Mouse (Mus musculus): ENCODE data around the gene Calm2. TPM values are rescaled to one million over a fixed set of nuclear protein-coding genes. Genes with fewer than 3 reads are reported as not detected.
A peak's percentile ranks its signal among the peaks of the same experiment; 100 is the strongest.

The Calm2 gene
- polyA plus RNA-seq, 1 experiment from 2014 or later = 850 TPM

- no peak for ATAC-seq (ENCODE audit: insufficient number of reproducible peaks, insufficient read depth, low FRiP score, low TSS enrichment, low read depth)
Observed at GRCm38 (mm10) chr17:87403462-87403861, 43.3 kb downstream of the Calm2 start.

DNA sequence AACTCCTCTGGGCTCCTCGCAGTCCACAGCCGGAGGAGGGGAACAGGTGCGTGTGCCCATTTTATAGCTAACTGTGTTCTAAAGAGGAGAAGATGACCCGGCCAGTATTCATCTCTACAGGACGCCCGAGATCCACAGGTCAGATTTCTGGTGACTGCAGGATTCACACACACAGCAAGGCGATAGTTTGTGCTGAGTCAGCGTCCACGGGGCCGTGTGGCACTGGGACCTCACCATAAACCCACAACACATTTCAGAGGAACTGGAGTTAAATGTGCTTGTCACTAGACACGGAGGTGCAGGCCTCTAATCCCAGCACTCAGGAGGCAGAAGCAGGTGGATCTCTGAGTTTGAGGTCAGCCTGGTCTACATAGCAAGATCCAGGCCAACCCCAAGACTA is 44.3 kb downstream of the Calm2 start:
- Histone ChIP-seq H3K9me3 (no peaks in the 10 kb centered on the region), H3K4me3 (replicated peaks) (no peak overlapping the region), H3K27ac (no peak overlapping the region), H3K4me2 (no peak overlapping the region), H3K36me3 (no peaks in the 10 kb centered on the region), H3K27me3 (no peaks in the 10 kb centered on the region), H3K4me1 (replicated peaks) (0 out of 2 replicates have a peak, but pooled peaks cover 3% of the 10 kb centered on the region), H3K9ac (replicated peaks) (no peak overlapping the region)
- WGBS = 86% methylated on average over 11 of the region's 11 CpGs
- no peak for ATAC-seq (ENCODE audit: insufficient number of reproducible peaks, insufficient read depth, low FRiP score, low TSS enrichment, low read depth)

More at GRCm38 (mm10) chr17:87403462-87403861, 43.3 kb downstream of the Calm2 start:
- Histone ChIP-seq H3K36me3 (no peaks in the 10 kb centered on the region), H3K9me3 (no peaks in the 10 kb centered on the region), H3K4me2 (no peak overlapping the region), H3K4me1 (replicated peaks) (0 out of 2 replicates have a peak, but pooled peaks cover 6% of the 10 kb centered on the region), H3K9ac (replicated peaks) (no peak overlapping the region), H3K27me3 (no peaks in the 10 kb centered on the region), H3K27ac (no peak overlapping the region), H3K4me3 (replicated peaks) (no peak overlapping the region)
- 83% methylated on average over 4 of the region's 4 CpGs for WGBS

DNA sequence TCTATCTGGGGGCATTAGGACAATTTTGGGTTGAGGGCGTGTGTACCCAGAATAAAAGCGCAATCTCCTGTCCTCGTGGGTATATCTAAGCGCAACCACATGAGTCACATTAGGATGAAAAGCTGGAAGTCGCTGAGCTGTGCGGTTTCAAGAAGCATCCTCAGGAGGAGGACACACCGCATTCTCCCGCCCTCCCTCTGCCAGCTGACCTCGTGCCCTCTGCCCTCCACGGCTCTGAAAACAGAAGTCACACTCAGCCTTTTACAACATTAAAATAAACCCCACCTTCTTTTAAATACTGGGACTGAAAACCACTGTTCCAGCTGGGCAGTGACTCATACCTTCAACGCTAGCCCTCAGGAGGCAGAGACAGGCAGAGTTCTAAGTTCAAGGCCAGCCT is 49.6 kb downstream of the Calm2 start:
- Histone ChIP-seq H3K4me2 (no peak overlapping the region), H3K36me3 (no peaks in the 10 kb centered on the region), H3K9me3 (no peaks in the 10 kb centered on the region), H3K4me1 (replicated peaks) (no peaks in the 10 kb centered on the region), H3K9ac (replicated peaks) (no peak overlapping the region), H3K27me3 (no peaks in the 10 kb centered on the region), H3K4me3 (replicated peaks) (no peak overlapping the region), H3K27ac (no peak overlapping the region)
- 83% methylated on average over 11 of the region's 11 CpGs for WGBS
- no peak for ATAC-seq (ENCODE audit: insufficient number of reproducible peaks, insufficient read depth, low FRiP score, low TSS enrichment, low read depth)

- no peak overlapping the region for H3K9ac ChIP-seq (replicated peaks)
- WGBS = 51% methylated on average over 7 of the region's 7 CpGs
- H3K36me3 ChIP-seq = no peaks in the 10 kb centered on the region
- ATAC-seq (ENCODE audit: insufficient number of reproducible peaks, insufficient read depth, low FRiP score, low TSS enrichment, low read depth) = peak; percentile 60
- H3K27ac ChIP-seq = no peak overlapping the region; the same call in 1 of the 2 replicates
- H3K4me1 ChIP-seq (replicated peaks) = peaks cover 16% of the 10 kb centered on the region
- no peak overlapping the region for H3K4me3 ChIP-seq (replicated peaks)
- no peak overlapping the region for H3K4me2 ChIP-seq
- H3K27me3 ChIP-seq = no peaks in the 10 kb centered on the region
- H3K9me3 ChIP-seq = no peaks in the 10 kb centered on the region
Observed at GRCm38 (mm10) chr17:87391242-87391641, 55.5 kb downstream of the Calm2 start.

DNA sequence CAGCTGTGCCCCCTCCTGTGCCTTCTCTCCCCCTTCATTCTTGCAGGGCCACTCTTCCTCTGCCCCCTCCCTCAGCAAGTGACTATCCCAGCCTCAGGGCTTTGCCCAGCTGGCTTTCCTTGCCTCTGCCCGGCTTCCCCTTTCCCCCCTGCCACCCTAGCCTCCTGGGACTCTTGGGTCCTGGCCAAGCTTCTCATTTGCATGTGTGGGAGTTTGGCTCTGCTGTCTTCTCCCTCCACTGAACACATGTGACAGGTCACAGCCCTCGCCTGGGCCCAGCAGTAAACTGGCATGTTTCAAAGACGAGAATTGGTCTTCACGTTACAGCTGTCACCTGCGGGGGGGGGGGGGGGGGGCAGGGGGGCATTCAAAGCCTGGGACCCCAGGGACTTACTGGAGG is 59.7 kb downstream of the Calm2 start:
- H3K27ac ChIP-seq = no peak overlapping the region
- H3K36me3 ChIP-seq = no peaks in the 10 kb centered on the region
- H3K4me2 ChIP-seq = no peak overlapping the region
- 44% methylated on average over 4 of the region's 5 CpGs for WGBS
- no peak for ATAC-seq (ENCODE audit: insufficient number of reproducible peaks, insufficient read depth, low FRiP score, low TSS enrichment, low read depth)
- no peaks in the 10 kb centered on the region for H3K9me3 ChIP-seq
- no peaks in the 10 kb centered on the region for H3K27me3 ChIP-seq
- no peak overlapping the region for H3K9ac ChIP-seq (replicated peaks)
- H3K4me1 ChIP-seq (replicated peaks) = peaks cover 16% of the 10 kb centered on the region
- no peak overlapping the region for H3K4me3 ChIP-seq (replicated peaks)

GRCm38 (mm10) chr17:87385835-87386234 is 60.9 kb downstream of the Calm2 start:
- H3K9me3 ChIP-seq = no peaks in the 10 kb centered on the region
- H3K4me2 ChIP-seq = no peak overlapping the region
- no peak for ATAC-seq (ENCODE audit: insufficient number of reproducible peaks, insufficient read depth, low FRiP score, low TSS enrichment, low read depth)
- WGBS = 82% methylated on average over 3 of the region's 3 CpGs
- peaks cover 6% of the 10 kb centered on the region for H3K4me1 ChIP-seq (replicated peaks)
- H3K9ac ChIP-seq (replicated peaks) = no peak overlapping the region
- H3K4me3 ChIP-seq (replicated peaks) = no peak overlapping the region
- H3K27ac ChIP-seq = no peak overlapping the region
- H3K27me3 ChIP-seq = no peaks in the 10 kb centered on the region
- no peaks in the 10 kb centered on the region for H3K36me3 ChIP-seq

Other genes starting within 250 kb of the Calm2 start
- 67.2 and 75.4 TPM in 2 replicates for gene Mcfd2, start 181.0 kb downstream of the Calm2 start, polyA plus RNA-seq (2016; fragmentation: Nextera tagmentation; extraction: Ambion mirVana)
- gene Ttc7, start 164.0 kb downstream of the Calm2 start, polyA plus RNA-seq (2016; fragmentation: Nextera tagmentation; extraction: Ambion mirVana) = 4.4 and 4.9 TPM in 2 replicates
- gene Stpg4, start 19.2 kb downstream of the Calm2 start, polyA plus RNA-seq (2016; fragmentation: Nextera tagmentation; extraction: Ambion mirVana) = not detected in 2 replicates
- 53.0 and 58.6 TPM in 2 replicates for gene Epcam, start 189.0 kb upstream of the Calm2 start, polyA plus RNA-seq (2016; fragmentation: Nextera tagmentation; extraction: Ambion mirVana)
- gene Msh2, start 225.4 kb upstream of the Calm2 start, polyA plus RNA-seq (2016; fragmentation: Nextera tagmentation; extraction: Ambion mirVana) = 119 and 131 TPM in 2 replicates